Mouse (Mus musculus): ENCODE measurements at regions not wholly inside any gene's neighbourhood (a gene's known extent, or its start where the extent isn't known, plus 50 kb on each side); places are given as distances from the start of the nearest gene placed in this dataset.

DNA sequence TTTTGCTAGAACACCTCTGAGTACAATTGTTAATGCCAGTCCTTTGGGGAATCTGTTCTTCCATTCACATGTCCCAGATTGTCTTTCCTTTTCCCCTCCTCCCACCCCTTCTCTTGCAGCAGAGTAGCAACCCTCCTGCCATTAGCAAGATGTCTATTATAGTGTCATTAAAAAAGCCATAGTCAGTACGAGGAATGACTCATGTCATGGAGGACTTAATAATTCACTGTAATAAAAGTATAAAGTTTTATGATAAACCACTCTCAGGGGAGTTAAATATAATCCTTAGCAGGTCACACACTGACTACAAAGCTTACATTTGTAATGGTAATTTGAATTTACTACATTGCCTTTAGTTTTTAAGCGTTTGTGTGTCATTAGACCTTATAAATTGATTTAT, 540.7 kb downstream of the Bcl11a start:
- TF ChIP-seq CTCF (conservative IDR thresholded peaks at IDR 0.05; ENCODE audit: low read length) = no peak
- TF ChIP-seq POU5F1 (IDR thresholded peaks at IDR 0.05; ENCODE audit: borderline replicate concordance, low read length) = no peak

Data from E14TG2a.4 (cell line).